Mouse (Mus musculus): ENCODE data around the gene Dut. TPM values are rescaled to one million over a fixed set of nuclear protein-coding genes. Genes with fewer than 3 reads are reported as not detected.
"Not testable (repeated sequence)": the region's sequence is repeated elsewhere in the genome, so short reads cannot be mapped to it uniquely, and the experiment has no call there.

Dut gene
- polyA plus RNA-seq, 1 experiment from 2014 or later = 69.1 TPM

GRCm38 (mm10) chr2:125263753-125264152, 16.8 kb downstream of the Dut start:
- Histone ChIP-seq H3K27ac (ENCODE audit: low read depth, low read length) (no peak overlapping the region), H3K4me2 (ENCODE audit: low read depth, low read length) (no peak overlapping the region), H3K9me3 (ENCODE audit: control insufficient read depth, low read length) (no peaks in the 10 kb centered on the region), H3K9ac (replicated peaks; ENCODE audit: low read depth, low read length) (no peak overlapping the region), H3K4me3 (ENCODE audit: low read depth, low read length) (no peak overlapping the region), H3K4me1 (ENCODE audit: control insufficient read depth, insufficient read depth, low read length) (no peaks in the 10 kb centered on the region), H3K36me3 (ENCODE audit: control insufficient read depth, insufficient read depth, low read length) (no peaks in the 10 kb centered on the region), H3K27me3 (ENCODE audit: control insufficient read depth, insufficient read depth, low read length) (no peaks in the 10 kb centered on the region)
- 18% methylated on average over 9 of the region's 9 CpGs for WGBS
- ATAC-seq (ENCODE audit: low read depth) = no peak

- Histone ChIP-seq H3K27me3 (ENCODE audit: control insufficient read depth, insufficient read depth, low read length) (no peaks in the 10 kb centered on the region), H3K36me3 (ENCODE audit: control insufficient read depth, insufficient read depth, low read length) (no peaks in the 10 kb centered on the region), H3K4me1 (ENCODE audit: control insufficient read depth, insufficient read depth, low read length) (no peaks in the 10 kb centered on the region), H3K4me2 (ENCODE audit: low read depth, low read length) (no peak overlapping the region), H3K9ac (replicated peaks; ENCODE audit: low read depth, low read length) (no peak overlapping the region), H3K27ac (ENCODE audit: low read depth, low read length) (no peak overlapping the region), H3K9me3 (ENCODE audit: control insufficient read depth, low read length) (no peaks in the 10 kb centered on the region), H3K4me3 (ENCODE audit: low read depth, low read length) (no peak overlapping the region)
- no peak for ATAC-seq (ENCODE audit: low read depth)
- 78% methylated on average over 1 of the region's 1 CpGs for WGBS
Measured at GRCm38 (mm10) chr2:125268876-125269275, 21.9 kb downstream of the Dut start.

- 72% methylated on average over 5 of the region's 5 CpGs for WGBS
- Histone ChIP-seq H3K9me3 (ENCODE audit: control insufficient read depth, low read length) (no peaks in the 10 kb centered on the region), H3K9ac (replicated peaks; ENCODE audit: low read depth, low read length) (no peak overlapping the region), H3K36me3 (ENCODE audit: control insufficient read depth, insufficient read depth, low read length) (no peaks in the 10 kb centered on the region), H3K27ac (ENCODE audit: low read depth, low read length) (no peak overlapping the region), H3K4me3 (ENCODE audit: low read depth, low read length) (no peak overlapping the region), H3K4me1 (ENCODE audit: control insufficient read depth, insufficient read depth, low read length) (no peaks in the 10 kb centered on the region), H3K4me2 (ENCODE audit: low read depth, low read length) (no peak overlapping the region), H3K27me3 (ENCODE audit: control insufficient read depth, insufficient read depth, low read length) (no peaks in the 10 kb centered on the region)
- no peak for ATAC-seq (ENCODE audit: low read depth)
Measured at GRCm38 (mm10) chr2:125275617-125276016, 28.6 kb downstream of the Dut start.

GRCm38 (mm10) chr2:125276692-125277091, 29.7 kb downstream of the Dut start:
- Histone ChIP-seq H3K9ac (replicated peaks; ENCODE audit: low read depth, low read length) (no peak overlapping the region), H3K9me3 (ENCODE audit: control insufficient read depth, low read length) (no peaks in the 10 kb centered on the region), H3K27ac (ENCODE audit: low read depth, low read length) (no peak overlapping the region), H3K27me3 (ENCODE audit: control insufficient read depth, insufficient read depth, low read length) (no peaks in the 10 kb centered on the region), H3K36me3 (ENCODE audit: control insufficient read depth, insufficient read depth, low read length) (no peaks in the 10 kb centered on the region), H3K4me3 (ENCODE audit: low read depth, low read length) (no peak overlapping the region), H3K4me1 (ENCODE audit: control insufficient read depth, insufficient read depth, low read length) (no peaks in the 10 kb centered on the region), H3K4me2 (ENCODE audit: low read depth, low read length) (no peak overlapping the region)
- 92% methylated on average over 5 of the region's 5 CpGs for WGBS
- no peak for ATAC-seq (ENCODE audit: low read depth)

- no peaks in the 10 kb centered on the region for H3K36me3 ChIP-seq (ENCODE audit: control insufficient read depth, insufficient read depth, low read length)
- H3K9ac ChIP-seq (replicated peaks; ENCODE audit: low read depth, low read length) = no peak overlapping the region
- ATAC-seq (ENCODE audit: low read depth) = no peak
Measured at GRCm38 (mm10) chr2:125278474-125278873, 31.5 kb downstream of the Dut start.

GRCm38 (mm10) chr2:125279995-125280394, 33.0 kb downstream of the Dut start:
- H3K4me1 ChIP-seq (ENCODE audit: control insufficient read depth, insufficient read depth, low read length); H3K27me3 ChIP-seq (ENCODE audit: control insufficient read depth, insufficient read depth, low read length); H3K27ac ChIP-seq (ENCODE audit: low read depth, low read length); H3K4me3 ChIP-seq (ENCODE audit: low read depth, low read length); H3K9me3 ChIP-seq (ENCODE audit: control insufficient read depth, low read length); H3K4me2 ChIP-seq (ENCODE audit: low read depth, low read length); ATAC-seq (ENCODE audit: low read depth); H3K36me3 ChIP-seq (ENCODE audit: control insufficient read depth, insufficient read depth, low read length); H3K9ac ChIP-seq (replicated peaks; ENCODE audit: low read depth, low read length): not testable (repeated sequence)
- WGBS = 88% methylated on average over 9 of the region's 9 CpGs

More at GRCm38 (mm10) chr2:125278474-125278873, 31.5 kb downstream of the Dut start:
- no peaks in the 10 kb centered on the region for H3K4me1 ChIP-seq (ENCODE audit: control insufficient read depth, insufficient read depth, low read length)
- H3K27ac ChIP-seq (ENCODE audit: low read depth, low read length) = no peak overlapping the region
- no peak overlapping the region for H3K4me2 ChIP-seq (ENCODE audit: low read depth, low read length)
- no peaks in the 10 kb centered on the region for H3K9me3 ChIP-seq (ENCODE audit: control insufficient read depth, low read length)
- H3K27me3 ChIP-seq (ENCODE audit: control insufficient read depth, insufficient read depth, low read length) = no peaks in the 10 kb centered on the region
- H3K4me3 ChIP-seq (ENCODE audit: low read depth, low read length) = no peak overlapping the region
- WGBS = 78% methylated on average over 7 of the region's 7 CpGs

GRCm38 (mm10) chr2:125282334-125283206, 35.6 kb downstream of the Dut start:
- no peak overlapping the region for H3K4me3 ChIP-seq (ENCODE audit: low read depth, low read length)
- no peak overlapping the region for H3K9ac ChIP-seq (replicated peaks; ENCODE audit: low read depth, low read length)
- no peaks in the 10 kb centered on the region for H3K27me3 ChIP-seq (ENCODE audit: control insufficient read depth, insufficient read depth, low read length)
- H3K9me3 ChIP-seq (ENCODE audit: control insufficient read depth, low read length) = no peaks in the 10 kb centered on the region
- no peaks in the 10 kb centered on the region for H3K4me1 ChIP-seq (ENCODE audit: control insufficient read depth, insufficient read depth, low read length)
- no peak for ATAC-seq (ENCODE audit: low read depth)
- H3K27ac ChIP-seq (ENCODE audit: low read depth, low read length) = no peak overlapping the region
- 78% methylated on average over 14 of the region's 14 CpGs for WGBS
- no peak overlapping the region for H3K4me2 ChIP-seq (ENCODE audit: low read depth, low read length)
- no peaks in the 10 kb centered on the region for H3K36me3 ChIP-seq (ENCODE audit: control insufficient read depth, insufficient read depth, low read length)

GRCm38 (mm10) chr2:125285777-125286176, 38.8 kb downstream of the Dut start:
- ATAC-seq (ENCODE audit: low read depth) = no peak
- Histone ChIP-seq H3K27ac (ENCODE audit: low read depth, low read length) (no peak overlapping the region), H3K27me3 (ENCODE audit: control insufficient read depth, insufficient read depth, low read length) (no peaks in the 10 kb centered on the region), H3K4me2 (ENCODE audit: low read depth, low read length) (no peak overlapping the region), H3K36me3 (ENCODE audit: control insufficient read depth, insufficient read depth, low read length) (no peaks in the 10 kb centered on the region), H3K4me1 (ENCODE audit: control insufficient read depth, insufficient read depth, low read length) (no peaks in the 10 kb centered on the region), H3K9me3 (ENCODE audit: control insufficient read depth, low read length) (no peaks in the 10 kb centered on the region), H3K4me3 (ENCODE audit: low read depth, low read length) (no peak overlapping the region), H3K9ac (replicated peaks; ENCODE audit: low read depth, low read length) (no peak overlapping the region)
- WGBS = 77% methylated on average over 4 of the region's 4 CpGs

GRCm38 (mm10) chr2:125290197-125290965, 43.4 kb downstream of the Dut start:
- H3K4me3 ChIP-seq (ENCODE audit: low read depth, low read length) = no peak overlapping the region
- H3K27ac ChIP-seq (ENCODE audit: low read depth, low read length) = no peak overlapping the region
- 59% methylated on average over 10 of the region's 10 CpGs for WGBS
- no peaks in the 10 kb centered on the region for H3K27me3 ChIP-seq (ENCODE audit: control insufficient read depth, insufficient read depth, low read length)
- H3K9ac ChIP-seq (replicated peaks; ENCODE audit: low read depth, low read length) = no peak overlapping the region
- H3K9me3 ChIP-seq (ENCODE audit: control insufficient read depth, low read length) = no peaks in the 10 kb centered on the region
- ATAC-seq (ENCODE audit: low read depth) = no peak
- no peaks in the 10 kb centered on the region for H3K4me1 ChIP-seq (ENCODE audit: control insufficient read depth, insufficient read depth, low read length)
- H3K36me3 ChIP-seq (ENCODE audit: control insufficient read depth, insufficient read depth, low read length) = no peaks in the 10 kb centered on the region
- H3K4me2 ChIP-seq (ENCODE audit: low read depth, low read length) = no peak overlapping the region
